Mouse (Mus musculus) MEL (cell line): ENCODE measurements around the gene Acsl5. TPM values are rescaled to one million over a fixed set of nuclear protein-coding genes. Genes with fewer than 3 reads are reported as not detected.

Experiments used
- DNase-seq: peaks from one replicate; pipeline ENCODE4 v3.0.0; 2011; ENCODE audit warnings: low read depth, low spot score
- H3K27ac ChIP-seq: 2 replicates; pipeline ENCODE4 v1.5.1; 2012; ENCODE audit warnings: low read depth, mild to moderate bottlenecking, control low read depth, low read length, moderate library complexity; ENCODE audit not compliant: control insufficient read depth
- H3K27me3 ChIP-seq, 2 experiments: fragments of 150-350 bp in 1 of 2; sonication (generic) in 1 of 2; 2 replicates each; pipeline ENCODE4 v1.6.1; 2012; ENCODE audit warnings: low read length in 2 of 2, mild to moderate bottlenecking in 2 of 2, improper control_type of control experiment in 1 of 2, moderate library complexity in 1 of 2; ENCODE audit not compliant: insufficient read depth in 2 of 2, control insufficient read depth in 1 of 2
- H3K36me3 ChIP-seq, 2 experiments: 2 replicates each; pipeline ENCODE4 v1.6.1; 2012 to 2014; ENCODE audit warnings: low read length in 2 of 2, improper control_type of control experiment in 1 of 2, inconsistent platforms in 1 of 2, mild to moderate bottlenecking in 1 of 2; ENCODE audit not compliant: insufficient read depth in 2 of 2, control insufficient read depth in 1 of 2
- H3K4me1 ChIP-seq, 2 experiments: fragments of 150-350 bp in 1 of 2; sonication (generic) in 1 of 2; 2 replicates each; pipeline ENCODE4 v1.6.1; 2012; ENCODE audit warnings: low read length in 2 of 2, improper control_type of control experiment in 1 of 2, mild to moderate bottlenecking in 1 of 2; ENCODE audit not compliant: insufficient read depth in 2 of 2, control insufficient read depth in 1 of 2
- H3K4me3 ChIP-seq, 2 experiments: fragments of 150-350 bp in 1 of 2; sonication (generic) in 1 of 2; 2 replicates each; pipeline ENCODE4 v1.5.1; 2012; ENCODE audit warnings: low read depth in 2 of 2, low read length in 2 of 2, mild to moderate bottlenecking in 2 of 2, moderate library complexity in 2 of 2, control low read depth in 1 of 2, improper control_type of control experiment in 1 of 2; ENCODE audit not compliant: control insufficient read depth in 1 of 2, insufficient read depth in 1 of 2
- H3K79me2 ChIP-seq: 2 replicates; pipeline ENCODE4 v1.6.1; 2012; ENCODE audit warnings: mild to moderate bottlenecking, low read length, moderate library complexity; ENCODE audit not compliant: control insufficient read depth, poor library complexity, insufficient read depth
- H3K9ac ChIP-seq: 2 replicates; pipeline ENCODE4 v1.6.1; 2012; ENCODE audit warnings: low read depth, mild to moderate bottlenecking, control low read depth, low read length, moderate library complexity; ENCODE audit not compliant: control insufficient read depth, poor library complexity, severe bottlenecking
- H3K9me3 ChIP-seq: fragments of 150-350 bp; sonication (generic); replicated peaks from 2 replicates; pipeline ENCODE4 v1.6.1; 2012; ENCODE audit warnings: mild to moderate bottlenecking, low read length, improper control_type of control experiment, moderate library complexity; ENCODE audit not compliant: insufficient read depth
- BHLHE40 ChIP-seq: IDR thresholded peaks from 2 replicates; pipeline ENCODE4 v1.6.1; 2012; ENCODE audit warnings: low read depth, mild to moderate bottlenecking, inconsistent platforms, low read length, improper control_type of control experiment, borderline replicate concordance
- CHD2 ChIP-seq: IDR thresholded peaks from 2 replicates; pipeline ENCODE4 v1.6.1; 2011; ENCODE audit warnings: low read length, improper control_type of control experiment
- CTCF ChIP-seq, 3 experiments: IDR thresholded peaks in 2 of 3; conservative IDR thresholded peaks in 1 of 3; 2 replicates each; pipeline ENCODE4 v1.5.1; 2011 to 2012; ENCODE audit warnings: low read length in 3 of 3, low read depth in 2 of 3, mild to moderate bottlenecking in 2 of 3, improper control_type of control experiment in 1 of 3, inconsistent platforms in 1 of 3, mixed read lengths in 1 of 3, moderate library complexity in 1 of 3; ENCODE audit not compliant: control insufficient read depth in 1 of 3, insufficient read depth in 1 of 3, poor library complexity in 1 of 3, severe bottlenecking in 1 of 3
- E2F4 ChIP-seq: IDR thresholded peaks from 2 replicates; pipeline ENCODE4 v1.6.1; 2011; ENCODE audit warnings: low read depth, low read length, improper control_type of control experiment, borderline replicate concordance
- EP300 ChIP-seq, 2 experiments: IDR thresholded peaks; 2 replicates each; pipeline ENCODE4 v1.6.1; 2011; ENCODE audit warnings: improper control_type of control experiment in 2 of 2, low read length in 2 of 2, low read depth in 1 of 2, mild to moderate bottlenecking in 1 of 2
- ETS1 ChIP-seq: IDR thresholded peaks from 2 replicates; pipeline ENCODE4 v1.6.1; 2012; ENCODE audit warnings: low read depth, mild to moderate bottlenecking, inconsistent platforms, low read length, improper control_type of control experiment, moderate library complexity
- GABPA ChIP-seq: IDR thresholded peaks from 2 replicates; pipeline ENCODE4 v1.6.1; 2012; ENCODE audit warnings: low read depth, mild to moderate bottlenecking, inconsistent platforms, low read length, improper control_type of control experiment, moderate library complexity
- GATA1 ChIP-seq: IDR thresholded peaks from 2 replicates; pipeline ENCODE4 v1.6.1; 2011; ENCODE audit warnings: low read depth, low read length, improper control_type of control experiment
- HCFC1 ChIP-seq: IDR thresholded peaks from 2 replicates; pipeline ENCODE4 v1.6.1; 2012; ENCODE audit warnings: low read depth, mild to moderate bottlenecking, inconsistent platforms, low read length, improper control_type of control experiment, moderate library complexity
- JUND ChIP-seq: IDR thresholded peaks from 2 replicates; pipeline ENCODE4 v1.6.1; 2011; ENCODE audit warnings: low read depth, mild to moderate bottlenecking, improper control_type of control experiment, low read length
- MAFK ChIP-seq: IDR thresholded peaks from 2 replicates; pipeline ENCODE4 v1.6.1; 2011; ENCODE audit warnings: low read depth, mild to moderate bottlenecking, low read length, improper control_type of control experiment, borderline replicate concordance
- MXI1 ChIP-seq: IDR thresholded peaks from 2 replicates; pipeline ENCODE4 v1.6.1; 2011; ENCODE audit warnings: mild to moderate bottlenecking, low read depth, low read length, improper control_type of control experiment
- NELFE ChIP-seq: IDR thresholded peaks from 2 replicates; pipeline ENCODE4 v1.6.1; 2011; ENCODE audit warnings: low read depth, low read length, improper control_type of control experiment
- POLR2A ChIP-seq, 2 experiments: IDR thresholded peaks; 2 replicates each; pipeline ENCODE4 v1.6.1; 2011 to 2012; ENCODE audit warnings: low read length in 2 of 2, mild to moderate bottlenecking in 2 of 2, control low read depth in 1 of 2, improper control_type of control experiment in 1 of 2, low read depth in 1 of 2, moderate library complexity in 1 of 2; ENCODE audit not compliant: control insufficient read depth in 1 of 2, insufficient read depth in 1 of 2, poor library complexity in 1 of 2
- SIN3A ChIP-seq: IDR thresholded peaks from 2 replicates; pipeline ENCODE4 v1.6.1; 2012; ENCODE audit warnings: low read length, improper control_type of control experiment, inconsistent platforms
- SMC3 ChIP-seq: IDR thresholded peaks from 2 replicates; pipeline ENCODE4 v1.6.1; 2011; ENCODE audit warnings: low read depth, low read length, improper control_type of control experiment
- TAL1 ChIP-seq: IDR thresholded peaks from 2 replicates; pipeline ENCODE4 v1.6.1; 2012; ENCODE audit warnings: mild to moderate bottlenecking, inconsistent platforms, low read length, moderate library complexity, mixed read lengths
- TBP ChIP-seq: IDR thresholded peaks from 2 replicates; pipeline ENCODE4 v1.8.0; 2011; ENCODE audit warnings: low read depth, low read length, improper control_type of control experiment
- TCF12 ChIP-seq: IDR thresholded peaks from 2 replicates; pipeline ENCODE4 v1.6.1; 2014; ENCODE audit warnings: low read depth, mild to moderate bottlenecking, inconsistent platforms, low read length, improper control_type of control experiment, moderate library complexity
- USF2 ChIP-seq, 2 experiments: IDR thresholded peaks; 2 replicates each; pipeline ENCODE4 v1.6.1; 2011 to 2012; ENCODE audit warnings: improper control_type of control experiment in 2 of 2, low read length in 2 of 2, borderline replicate concordance in 1 of 2, inconsistent platforms in 1 of 2, low read depth in 1 of 2, mild to moderate bottlenecking in 1 of 2; ENCODE audit not compliant: insufficient read depth in 1 of 2
- ZC3H11A ChIP-seq: IDR thresholded peaks from 2 replicates; pipeline ENCODE4 v1.6.1; 2012; ENCODE audit warnings: low read depth, mild to moderate bottlenecking, inconsistent platforms, low read length, improper control_type of control experiment
- ZKSCAN1 ChIP-seq: IDR thresholded peaks from 2 replicates; pipeline ENCODE4 v1.6.1; 2012; ENCODE audit warnings: low read depth, mild to moderate bottlenecking, inconsistent platforms, low read length, improper control_type of control experiment, moderate library complexity
- ZMIZ1 ChIP-seq: IDR thresholded peaks from 2 replicates; pipeline ENCODE4 v1.6.1; 2012; ENCODE audit warnings: low read depth, mild to moderate bottlenecking, inconsistent platforms, low read length, improper control_type of control experiment, moderate library complexity
- ZNF384 ChIP-seq: IDR thresholded peaks from 2 replicates; pipeline ENCODE4 v1.6.1; 2012; ENCODE audit warnings: low read depth, mild to moderate bottlenecking, inconsistent platforms, low read length, improper control_type of control experiment
- polyA plus RNA-seq, 2 experiments: library from polyadenylated mRNA; stranded (reverse) in 1 of 2; unstranded in 1 of 2; fragments of >175 nt in 1 of 2; fragments of >200 nt in 1 of 2; gene quantifications; 2 replicates each; pipeline versions ENCODE4 v1.2.1 to v1.2.4; 2012; ENCODE audit warnings: low replicate concordance in 2 of 2, low read depth in 1 of 2; ENCODE audit not compliant: insufficient read length in 2 of 2, insufficient read depth in 1 of 2, missing spikeins in 1 of 2
- total RNA-seq: library from RNA; depleted of rRNA; stranded (reverse); fragments of 300-350 nt; gene quantifications from 2 replicates; pipeline ENCODE4 v1.2.3, GENCODE M21; 2012

Acsl5 gene
- total and polyA plus RNA-seq, 3 experiments, result 223 to 318 TPM; not detected in 1

DNA sequence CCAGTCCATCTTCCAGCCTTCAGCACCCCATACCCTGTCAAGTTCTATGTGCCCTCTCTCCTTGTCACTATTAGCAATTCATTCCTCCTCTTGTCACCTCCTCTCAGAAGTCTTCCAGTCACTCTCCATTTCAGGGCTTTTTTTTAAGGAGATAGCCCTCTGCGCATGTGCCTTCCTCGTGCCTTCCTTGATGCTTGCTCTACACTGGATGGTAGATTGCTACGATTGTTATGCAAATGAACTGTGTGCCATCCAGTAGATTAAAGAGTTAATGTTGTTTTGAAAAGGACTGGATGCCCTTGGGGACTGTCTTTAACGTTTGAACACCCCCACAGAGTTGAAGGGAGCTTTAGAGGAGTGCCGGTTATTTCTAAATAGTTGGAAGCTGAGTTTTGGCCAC lies 25.1 kb upstream of the Acsl5 start:
- Histone ChIP-seq H3K4me3 (no peak overlapping the region), H3K9ac (no peak overlapping the region), H3K79me2 (no peaks in the 10 kb centered on the region), H3K9me3 (no peaks in the 10 kb centered on the region), H3K27ac (no peak overlapping the region), H3K36me3 (no peaks in the 10 kb centered on the region), H3K27me3 (no peaks in the 10 kb centered on the region), H3K4me1 (no peaks in the 10 kb centered on the region)
- no peak for TF ChIP-seq HCFC1
- TF ChIP-seq SIN3A, result no peak
- no peak for TF ChIP-seq ZKSCAN1
- TF ChIP-seq GABPA, result no peak
- no peak for TF ChIP-seq BHLHE40
- TF ChIP-seq EP300 (IDR thresholded peaks at IDR 0.05; ENCODE audit: low read depth in 1 of 2, low read length in 2 of 2), result no peak
- TF ChIP-seq POLR2A (IDR thresholded peaks at IDR 0.05; ENCODE audit: control insufficient read depth in 1 of 2, insufficient read depth in 1 of 2, low read depth in 1 of 2, low read length in 2 of 2, poor library complexity in 1 of 2), result no peak
- no peak for TF ChIP-seq E2F4
- no peak for DNase-seq

DNA sequence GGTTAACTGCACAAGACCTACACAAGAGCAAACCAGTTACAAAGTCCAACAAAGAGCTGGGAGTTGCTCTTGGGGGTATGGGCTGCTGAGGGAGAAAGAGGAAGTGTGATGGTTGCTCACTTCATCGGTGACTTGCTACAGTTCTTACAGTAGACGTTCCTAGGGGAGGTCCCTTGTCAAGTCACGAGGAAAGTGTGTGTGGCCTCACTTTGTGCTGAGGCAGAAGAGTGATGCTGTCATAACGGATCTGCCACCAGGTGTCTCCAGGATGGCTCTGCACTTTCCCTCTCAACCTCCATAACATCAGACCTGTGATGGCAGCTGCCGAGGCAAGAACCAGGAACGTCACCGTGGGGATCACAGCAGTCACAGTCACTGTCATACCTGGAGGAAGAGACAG lies 24.6 kb upstream of the Acsl5 start:
- Histone ChIP-seq H3K4me1 (no peaks in the 10 kb centered on the region), H3K9ac (no peak overlapping the region), H3K4me3 (no peak overlapping the region), H3K36me3 (no peaks in the 10 kb centered on the region), H3K27ac (no peak overlapping the region), H3K27me3 (no peaks in the 10 kb centered on the region), H3K79me2 (no peaks in the 10 kb centered on the region), H3K9me3 (no peaks in the 10 kb centered on the region)
- TF ChIP-seq NELFE (no peak), GATA1 (no peak), MXI1 (no peak), SIN3A (no peak), CTCF (IDR thresholded peaks at IDR 0.05 in 2 of 3, conservative IDR thresholded peaks at IDR 0.05 in 1 of 3; ENCODE audit: control insufficient read depth in 1 of 3, insufficient read depth in 1 of 3, low read depth in 2 of 3, low read length in 3 of 3, poor library complexity in 1 of 3, severe bottlenecking in 1 of 3) (0 out of 6 replicates have a peak, but pooled peaks of 1 of the 3 experiments have one; percentile 7), ZC3H11A (no peak), HCFC1 (no peak), USF2 (IDR thresholded peaks at IDR 0.05; ENCODE audit: borderline replicate concordance in 1 of 2, insufficient read depth in 1 of 2, low read depth in 1 of 2, low read length in 2 of 2) (no peak), SMC3 (peak; percentile 26), CHD2 (no peak)
- peak; percentile 60 for DNase-seq

DNA sequence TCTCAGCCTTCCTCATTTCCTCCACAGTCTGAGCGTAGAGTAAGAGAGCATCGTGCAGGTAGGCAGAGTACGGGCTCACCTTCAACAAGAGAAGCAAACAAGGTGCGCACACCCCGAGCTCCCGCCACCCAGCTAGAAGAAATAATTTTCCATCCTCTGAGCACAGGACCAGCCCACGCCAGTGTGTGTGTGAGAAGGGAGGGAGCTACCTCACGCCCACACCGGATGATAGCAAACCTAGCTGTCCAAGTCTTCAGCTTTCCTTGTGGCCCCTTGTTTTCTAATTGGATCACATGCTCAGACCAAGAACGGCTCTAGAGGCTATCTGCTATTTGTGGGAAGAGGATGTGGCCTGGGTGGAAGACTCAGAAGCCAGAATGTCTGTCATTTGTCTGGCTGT lies 20.7 kb upstream of the Acsl5 start:
- no peaks in the 10 kb centered on the region for H3K27me3 ChIP-seq
- H3K4me1 ChIP-seq, result no peaks in the 10 kb centered on the region
- DNase-seq, result no peak
- no peak overlapping the region for H3K9ac ChIP-seq
- H3K4me3 ChIP-seq, result no peak overlapping the region
- H3K79me2 ChIP-seq, result no peaks in the 10 kb centered on the region
- H3K36me3 ChIP-seq, result no peaks in the 10 kb centered on the region
- TF ChIP-seq ZNF384, result no peak
- TF ChIP-seq POLR2A (IDR thresholded peaks at IDR 0.05; ENCODE audit: control insufficient read depth in 1 of 2, insufficient read depth in 1 of 2, low read depth in 1 of 2, low read length in 2 of 2, poor library complexity in 1 of 2), result no peak
- no peak for TF ChIP-seq JUND
- no peak for TF ChIP-seq EP300 (IDR thresholded peaks at IDR 0.05; ENCODE audit: low read depth in 1 of 2, low read length in 2 of 2)
- no peak for TF ChIP-seq HCFC1
- no peak for TF ChIP-seq E2F4
- TF ChIP-seq ZMIZ1, result no peak
- TF ChIP-seq ZKSCAN1, result no peak
- no peak for TF ChIP-seq TCF12
- no peak for TF ChIP-seq TBP
- TF ChIP-seq MAFK, result no peak
- no peak for TF ChIP-seq TAL1
- TF ChIP-seq CTCF (IDR thresholded peaks at IDR 0.05 in 2 of 3, conservative IDR thresholded peaks at IDR 0.05 in 1 of 3; ENCODE audit: control insufficient read depth in 1 of 3, insufficient read depth in 1 of 3, low read depth in 2 of 3, low read length in 3 of 3, poor library complexity in 1 of 3, severe bottlenecking in 1 of 3), result no peak
- TF ChIP-seq NELFE, result no peak
- TF ChIP-seq ETS1, result no peak
- TF ChIP-seq, all 39 proteins: peak for 0
- Histone ChIP-seq H3K9me3 (no peaks in the 10 kb centered on the region), H3K27ac (no peak overlapping the region)
